Mouse (Mus musculus): ENCODE data around the gene Mnd1. TPM values are rescaled to one million over a fixed set of nuclear protein-coding genes. Genes with fewer than 3 reads are reported as not detected.
A peak's percentile ranks its signal among the peaks of the same experiment; 100 is the strongest.

Gene Mnd1
- polyA plus RNA-seq, 1 experiment from 2014 or later, result 12.1 TPM

- Histone ChIP-seq H3K4me2 (ENCODE audit: low read depth, low read length, severe bottlenecking) (no peak overlapping the region), H3K36me3 (ENCODE audit: control insufficient read depth, insufficient read depth, low read length) (no peaks in the 10 kb centered on the region), H3K9me3 (ENCODE audit: control insufficient read depth, low read length) (no peaks in the 10 kb centered on the region), H3K4me1 (replicated peaks; ENCODE audit: control insufficient read depth, insufficient read depth, low read length) (no peaks in the 10 kb centered on the region), H3K27ac (ENCODE audit: low read depth, low read length) (no peak overlapping the region), H3K9ac (ENCODE audit: low read length) (no peak overlapping the region), H3K4me3 (ENCODE audit: low read depth, low read length) (no peak overlapping the region), H3K27me3 (ENCODE audit: control insufficient read depth, insufficient read depth, low read length) (no peaks in the 10 kb centered on the region)
- ATAC-seq (replicated peaks; ENCODE audit: low FRiP score) (no peak), DNase-seq (ENCODE audit: low spot score) (no peak)
- WGBS, result 90% methylated on average over 5 of the region's 5 CpGs
Measured at GRCm38 (mm10) chr3:84060946-84061345, 94.6 kb downstream of the Mnd1 start.

- no peaks in the 10 kb centered on the region for H3K27me3 ChIP-seq (ENCODE audit: control insufficient read depth, insufficient read depth, low read length)
- H3K4me1 ChIP-seq (replicated peaks; ENCODE audit: control insufficient read depth, insufficient read depth, low read length), result no peaks in the 10 kb centered on the region
- H3K4me2 ChIP-seq (ENCODE audit: low read depth, low read length, severe bottlenecking), result no peak overlapping the region
- H3K9ac ChIP-seq (ENCODE audit: low read length), result no peak overlapping the region
- H3K27ac ChIP-seq (ENCODE audit: low read depth, low read length), result no peak overlapping the region
- WGBS, result 74% methylated on average over 4 of the region's 4 CpGs
- H3K9me3 ChIP-seq (ENCODE audit: control insufficient read depth, low read length), result no peaks in the 10 kb centered on the region
- DNase-seq (ENCODE audit: low spot score) (no peak), ATAC-seq (replicated peaks; ENCODE audit: low FRiP score) (no peak)
- no peaks in the 10 kb centered on the region for H3K36me3 ChIP-seq (ENCODE audit: control insufficient read depth, insufficient read depth, low read length)
- H3K4me3 ChIP-seq (ENCODE audit: low read depth, low read length), result no peak overlapping the region
Measured at GRCm38 (mm10) chr3:84060128-84060527, 95.5 kb downstream of the Mnd1 start.

GRCm38 (mm10) chr3:84059676-84060075, 95.9 kb downstream of the Mnd1 start:
- H3K9me3 ChIP-seq (ENCODE audit: control insufficient read depth, low read length), result no peaks in the 10 kb centered on the region
- ATAC-seq (replicated peaks; ENCODE audit: low FRiP score) (no peak), DNase-seq (ENCODE audit: low spot score) (no peak)
- H3K4me2 ChIP-seq (ENCODE audit: low read depth, low read length, severe bottlenecking), result no peak overlapping the region
- H3K36me3 ChIP-seq (ENCODE audit: control insufficient read depth, insufficient read depth, low read length), result no peaks in the 10 kb centered on the region
- 75% methylated on average over 4 of the region's 4 CpGs for WGBS
- no peak overlapping the region for H3K27ac ChIP-seq (ENCODE audit: low read depth, low read length)
- no peak overlapping the region for H3K9ac ChIP-seq (ENCODE audit: low read length)
- no peak overlapping the region for H3K4me3 ChIP-seq (ENCODE audit: low read depth, low read length)
- no peaks in the 10 kb centered on the region for H3K27me3 ChIP-seq (ENCODE audit: control insufficient read depth, insufficient read depth, low read length)
- no peaks in the 10 kb centered on the region for H3K4me1 ChIP-seq (replicated peaks; ENCODE audit: control insufficient read depth, insufficient read depth, low read length)

- no peak for ATAC-seq (replicated peaks; ENCODE audit: low FRiP score)
- no peaks in the 10 kb centered on the region for H3K36me3 ChIP-seq (ENCODE audit: control insufficient read depth, insufficient read depth, low read length)
- DNase-seq (ENCODE audit: low spot score), result no peak
- H3K4me1 ChIP-seq (replicated peaks; ENCODE audit: control insufficient read depth, insufficient read depth, low read length), result no peaks in the 10 kb centered on the region
- no peaks in the 10 kb centered on the region for H3K27me3 ChIP-seq (ENCODE audit: control insufficient read depth, insufficient read depth, low read length)
- H3K9ac ChIP-seq (ENCODE audit: low read length), result no peak overlapping the region
- no peak overlapping the region for H3K4me3 ChIP-seq (ENCODE audit: low read depth, low read length)
- H3K27ac ChIP-seq (ENCODE audit: low read depth, low read length), result no peak overlapping the region
- WGBS, result 68% methylated on average over 13 of the region's 13 CpGs
- H3K4me2 ChIP-seq (ENCODE audit: low read depth, low read length, severe bottlenecking), result no peak overlapping the region
- H3K9me3 ChIP-seq (ENCODE audit: control insufficient read depth, low read length), result no peaks in the 10 kb centered on the region
Measured at GRCm38 (mm10) chr3:84059261-84059660, 96.3 kb downstream of the Mnd1 start.

- Histone ChIP-seq H3K27me3 (ENCODE audit: control insufficient read depth, insufficient read depth, low read length) (no peaks in the 10 kb centered on the region), H3K27ac (ENCODE audit: low read depth, low read length) (no peak overlapping the region), H3K9me3 (ENCODE audit: control insufficient read depth, low read length) (no peaks in the 10 kb centered on the region), H3K4me3 (ENCODE audit: low read depth, low read length) (no peak overlapping the region), H3K36me3 (ENCODE audit: control insufficient read depth, insufficient read depth, low read length) (no peaks in the 10 kb centered on the region), H3K4me2 (ENCODE audit: low read depth, low read length, severe bottlenecking) (no peak overlapping the region), H3K9ac (ENCODE audit: low read length) (peak overlapping the region; percentile 20; the same call in 1 of the 2 replicates), H3K4me1 (replicated peaks; ENCODE audit: control insufficient read depth, insufficient read depth, low read length) (peaks cover 4% of the 10 kb centered on the region)
- DNase-seq (ENCODE audit: low spot score) (peak; percentile 56), ATAC-seq (replicated peaks; ENCODE audit: low FRiP score) (0 out of 2 replicates have a peak, but pooled peaks have one; percentile 10)
- WGBS, result 17% methylated on average over 9 of the region's 9 CpGs
Measured at GRCm38 (mm10) chr3:84048729-84049175, 106.8 kb downstream of the Mnd1 start.

GRCm38 (mm10) chr3:84046206-84046605, 109.4 kb downstream of the Mnd1 start:
- Histone ChIP-seq H3K27ac (ENCODE audit: low read depth, low read length) (no peak overlapping the region), H3K36me3 (ENCODE audit: control insufficient read depth, insufficient read depth, low read length) (no peaks in the 10 kb centered on the region), H3K4me2 (ENCODE audit: low read depth, low read length, severe bottlenecking) (no peak overlapping the region), H3K4me1 (replicated peaks; ENCODE audit: control insufficient read depth, insufficient read depth, low read length) (peaks cover 4% of the 10 kb centered on the region), H3K9me3 (ENCODE audit: control insufficient read depth, low read length) (no peaks in the 10 kb centered on the region), H3K4me3 (ENCODE audit: low read depth, low read length) (no peak overlapping the region), H3K9ac (ENCODE audit: low read length) (no peak overlapping the region), H3K27me3 (ENCODE audit: control insufficient read depth, insufficient read depth, low read length) (no peaks in the 10 kb centered on the region)
- WGBS, result 92% methylated on average over 8 of the region's 8 CpGs
- ATAC-seq (replicated peaks; ENCODE audit: low FRiP score) (no peak), DNase-seq (ENCODE audit: low spot score) (no peak)

- Histone ChIP-seq H3K9me3 (ENCODE audit: control insufficient read depth, low read length) (no peaks in the 10 kb centered on the region), H3K4me1 (replicated peaks; ENCODE audit: control insufficient read depth, insufficient read depth, low read length) (no peaks in the 10 kb centered on the region), H3K9ac (ENCODE audit: low read length) (no peak overlapping the region), H3K27ac (ENCODE audit: low read depth, low read length) (no peak overlapping the region), H3K36me3 (ENCODE audit: control insufficient read depth, insufficient read depth, low read length) (no peaks in the 10 kb centered on the region), H3K4me3 (ENCODE audit: low read depth, low read length) (no peak overlapping the region), H3K4me2 (ENCODE audit: low read depth, low read length, severe bottlenecking) (no peak overlapping the region), H3K27me3 (ENCODE audit: control insufficient read depth, insufficient read depth, low read length) (no peaks in the 10 kb centered on the region)
- DNase-seq (ENCODE audit: low spot score) (no peak), ATAC-seq (replicated peaks; ENCODE audit: low FRiP score) (no peak)
- 85% methylated on average over 8 of the region's 8 CpGs for WGBS
Measured at GRCm38 (mm10) chr3:84041739-84042138, 113.8 kb downstream of the Mnd1 start.

GRCm38 (mm10) chr3:84040476-84041082, 115.0 kb downstream of the Mnd1 start:
- WGBS, result 7% methylated on average over 23 of the region's 23 CpGs
- Histone ChIP-seq H3K4me2 (ENCODE audit: low read depth, low read length, severe bottlenecking) (peak overlapping the region; percentile 76), H3K36me3 (ENCODE audit: control insufficient read depth, insufficient read depth, low read length) (no peaks in the 10 kb centered on the region), H3K9ac (ENCODE audit: low read length) (peak overlapping the region; percentile 97), H3K27ac (ENCODE audit: low read depth, low read length) (peak overlapping the region; percentile 85), H3K9me3 (ENCODE audit: control insufficient read depth, low read length) (no peaks in the 10 kb centered on the region), H3K4me3 (ENCODE audit: low read depth, low read length) (peak overlapping the region; percentile 87), H3K27me3 (ENCODE audit: control insufficient read depth, insufficient read depth, low read length) (no peaks in the 10 kb centered on the region), H3K4me1 (replicated peaks; ENCODE audit: control insufficient read depth, insufficient read depth, low read length) (no peaks in the 10 kb centered on the region)
- ATAC-seq (replicated peaks; ENCODE audit: low FRiP score) (peak; percentile 65; the same call in 1 of the 2 replicates), DNase-seq (ENCODE audit: low spot score) (peak; percentile 80)
